Mouse (Mus musculus) embryonic fibroblast, embryonic 13.5 days (primary cell): Measurements from ENCODE around the gene Rgr. TPM values are rescaled to one million over a fixed set of nuclear protein-coding genes. Genes with fewer than 3 reads are reported as not detected.

Experiments
- H3K27ac ChIP-seq: 2 replicates; pipeline ENCODE4 v1.5.1; 2012; ENCODE audit warnings: low read length, control low read depth, inconsistent platforms; ENCODE audit not compliant: insufficient read depth
- H3K4me1 ChIP-seq: 2 replicates; pipeline ENCODE4 v1.6.1; 2011; ENCODE audit warnings: low read length; ENCODE audit not compliant: control insufficient read depth, insufficient read depth
- H3K4me3 ChIP-seq: 2 replicates; pipeline ENCODE4 v1.5.1; 2011; ENCODE audit warnings: mild to moderate bottlenecking, control low read depth, low read length; ENCODE audit not compliant: insufficient read depth
- CTCF ChIP-seq: IDR thresholded peaks from 2 replicates; pipeline ENCODE4 v1.5.1; 2011; ENCODE audit warnings: mild to moderate bottlenecking, control low read depth, low read length, moderate library complexity, borderline replicate concordance; ENCODE audit not compliant: insufficient read depth
- POLR2A ChIP-seq: IDR thresholded peaks from 2 replicates; pipeline ENCODE4 v1.6.1; 2011; ENCODE audit warnings: low read depth, mild to moderate bottlenecking, control low read depth, low read length, moderate library complexity
- polyA plus RNA-seq: library from polyadenylated mRNA; stranded (reverse); fragments of >200 nt; gene quantifications from 2 replicates; pipeline ENCODE4 v1.2.4, GENCODE M21; 2011; ENCODE audit warnings: low read depth; ENCODE audit not compliant: missing spikeins, insufficient read length

Gene Rgr
- not detected in 2 replicates for polyA plus RNA-seq

DNA sequence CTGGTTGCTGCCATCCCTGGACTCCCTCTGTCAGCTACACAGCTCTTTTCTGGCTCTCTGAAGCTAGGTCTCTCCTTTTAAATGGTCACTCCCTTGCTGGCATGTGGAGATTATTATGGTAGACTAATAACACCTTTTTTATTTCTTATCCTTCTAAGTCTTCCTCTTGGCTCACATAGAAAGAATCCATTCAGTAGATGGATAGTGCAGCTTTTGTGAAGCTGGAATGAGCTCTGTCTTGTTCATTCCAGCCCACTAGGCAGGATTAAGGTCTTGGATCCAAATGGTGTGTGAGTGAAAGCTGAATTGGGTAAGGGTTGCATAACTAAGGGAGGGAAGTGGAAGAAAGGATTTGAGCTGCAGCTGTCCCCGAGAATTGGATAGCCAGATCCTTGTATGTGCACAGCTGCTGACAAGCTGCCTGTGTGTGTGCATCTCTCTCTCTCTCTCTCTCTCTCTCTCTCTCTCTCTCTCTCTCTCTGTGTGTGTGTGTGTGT, at the start of gene Rgr:
Gene Rgr, minus strand, starts transcription at position 51 of the 497 bp plus-strand sequence.
- TF ChIP-seq CTCF: no peak
- no peak for TF ChIP-seq POLR2A
- no peak within 1 kb of the TSS for H3K27ac ChIP-seq
- H3K4me1 ChIP-seq: no peaks in the 10 kb centered on the region
- no peak within 1 kb of the TSS for H3K4me3 ChIP-seq

DNA sequence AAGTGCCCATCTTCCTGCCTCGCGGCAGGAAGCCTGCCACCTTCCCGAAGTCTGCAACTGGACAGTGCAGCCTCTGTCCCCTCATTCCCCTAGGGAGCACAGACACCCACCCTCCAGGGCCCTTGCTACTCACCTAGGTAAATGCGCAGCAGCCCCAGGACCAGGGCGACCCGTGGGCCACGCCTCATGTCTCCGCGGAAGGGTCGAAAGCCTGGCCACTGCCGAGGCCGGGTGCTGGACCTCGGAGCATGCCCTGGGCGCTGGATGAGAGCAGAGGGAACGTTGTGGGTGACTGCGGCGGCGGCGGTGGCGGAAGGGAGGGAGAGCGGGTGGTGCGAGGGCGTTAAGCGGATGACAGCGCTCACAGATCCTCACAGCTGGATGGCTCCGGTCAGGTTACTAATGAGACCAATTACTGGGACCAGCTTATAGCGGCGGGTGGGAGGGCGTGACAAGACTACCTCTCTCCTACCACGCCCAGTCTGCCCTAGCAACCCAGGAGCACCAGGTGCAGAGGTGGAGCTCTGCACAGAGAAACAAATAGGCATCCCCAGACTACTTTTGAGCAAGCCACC, 49.3 kb upstream of the Rgr start, which contains the start of gene Cdhr1:
Gene Cdhr1, minus strand, starts transcription at position 392 of the 575 bp plus-strand sequence.
- no peak for TF ChIP-seq CTCF
- H3K4me3 ChIP-seq: peak within 1 kb of the TSS; percentile 5
- H3K27ac ChIP-seq: no peak within 1 kb of the TSS
- no peaks in the 10 kb centered on the region for H3K4me1 ChIP-seq

DNA sequence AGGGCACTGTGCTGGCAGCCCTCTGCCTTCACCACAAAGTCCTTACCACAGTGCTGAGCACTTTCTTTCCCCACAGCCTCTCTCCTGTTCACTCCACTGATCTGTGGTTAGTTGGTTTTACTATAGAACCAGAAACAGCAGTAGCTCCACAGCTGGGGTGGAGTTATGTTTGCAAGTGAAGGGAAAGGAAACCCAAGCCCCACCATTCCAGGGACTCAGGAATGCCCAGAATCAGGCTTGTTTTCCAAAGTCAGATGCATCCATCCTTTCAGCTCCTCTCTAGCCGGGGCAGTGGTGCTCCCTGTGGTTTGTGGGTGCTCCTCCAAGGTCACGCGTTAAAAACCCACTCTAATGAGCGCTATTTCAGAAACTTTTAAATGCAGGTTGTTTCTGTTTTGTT, 46.8 kb upstream of the Rgr start:
- TF ChIP-seq POLR2A (no peak), CTCF (no peak)

DNA sequence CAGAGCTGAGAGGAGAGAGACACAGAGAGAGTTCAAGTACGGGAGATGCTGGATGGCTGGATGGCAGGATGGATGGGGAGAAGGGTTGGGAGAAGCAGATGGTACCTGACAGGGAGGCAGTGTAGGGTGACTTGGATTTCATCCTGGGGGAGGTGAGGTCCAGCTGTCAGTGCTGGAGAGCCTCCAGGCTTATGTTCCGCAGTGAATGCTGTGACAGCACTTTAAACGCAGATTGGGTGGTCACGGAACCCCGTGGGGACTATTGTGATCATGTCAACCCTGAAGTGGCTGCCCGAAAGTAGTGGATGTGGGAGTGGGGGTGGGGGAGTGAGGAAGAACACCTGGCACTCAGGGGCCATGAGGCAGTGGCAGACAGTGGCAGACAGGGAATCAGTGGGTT, 45.7 kb upstream of the Rgr start:
- TF ChIP-seq POLR2A: no peak
- TF ChIP-seq CTCF: no peak
- H3K27ac ChIP-seq: no peak overlapping the region
- no peak overlapping the region for H3K4me3 ChIP-seq
- H3K4me1 ChIP-seq: no peaks in the 10 kb centered on the region

More for the DNA sequence above, 46.8 kb upstream of the Rgr start:
- Histone ChIP-seq H3K4me3 (no peak overlapping the region), H3K27ac (no peak overlapping the region), H3K4me1 (no peaks in the 10 kb centered on the region)

DNA sequence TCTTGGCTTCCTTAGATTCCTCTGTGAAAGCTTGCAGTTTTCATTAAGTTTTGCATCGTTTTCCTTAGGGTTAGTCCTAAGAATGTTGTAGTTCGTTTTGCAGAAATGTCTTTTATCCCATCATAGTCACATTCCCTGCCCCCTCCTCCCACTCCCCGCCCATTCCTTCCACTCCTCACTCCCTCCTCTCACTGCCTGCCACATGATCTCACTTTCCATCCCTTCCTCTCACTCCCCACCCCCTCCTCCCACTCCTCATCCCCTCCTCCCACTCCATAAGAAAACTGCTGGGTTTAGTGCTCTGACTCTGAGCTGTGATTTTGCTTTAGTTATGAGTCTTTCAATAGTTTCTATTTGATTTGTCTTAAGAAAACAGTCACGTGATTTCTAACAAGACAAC, 35.0 kb upstream of the Rgr start:
- Histone ChIP-seq H3K27ac (no peak overlapping the region), H3K4me1 (no peaks in the 10 kb centered on the region), H3K4me3 (no peak overlapping the region)
- TF ChIP-seq CTCF: no peak
- TF ChIP-seq POLR2A: no peak

DNA sequence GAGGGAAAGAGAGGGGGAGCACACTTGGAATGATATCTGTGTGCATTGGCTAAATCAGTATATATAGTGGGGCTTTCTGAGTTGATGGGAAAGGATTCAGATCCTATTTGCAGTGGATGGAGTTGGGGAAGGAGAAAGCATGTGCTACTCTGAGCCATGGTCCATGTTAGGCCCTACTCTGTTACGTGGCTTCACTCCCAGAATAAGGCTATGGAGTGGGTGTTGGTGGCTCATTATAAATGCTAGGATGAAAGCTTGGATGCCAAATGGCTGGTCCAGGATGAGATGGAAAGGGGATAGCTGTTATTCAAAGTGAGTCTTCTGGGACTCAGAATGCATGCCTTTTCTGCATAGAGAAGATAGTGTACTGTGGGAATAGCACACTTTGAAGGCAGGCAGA, 32.0 kb upstream of the Rgr start:
- no peak overlapping the region for H3K4me3 ChIP-seq
- H3K27ac ChIP-seq: no peak overlapping the region
- no peaks in the 10 kb centered on the region for H3K4me1 ChIP-seq
- TF ChIP-seq CTCF (no peak), POLR2A (no peak)

DNA sequence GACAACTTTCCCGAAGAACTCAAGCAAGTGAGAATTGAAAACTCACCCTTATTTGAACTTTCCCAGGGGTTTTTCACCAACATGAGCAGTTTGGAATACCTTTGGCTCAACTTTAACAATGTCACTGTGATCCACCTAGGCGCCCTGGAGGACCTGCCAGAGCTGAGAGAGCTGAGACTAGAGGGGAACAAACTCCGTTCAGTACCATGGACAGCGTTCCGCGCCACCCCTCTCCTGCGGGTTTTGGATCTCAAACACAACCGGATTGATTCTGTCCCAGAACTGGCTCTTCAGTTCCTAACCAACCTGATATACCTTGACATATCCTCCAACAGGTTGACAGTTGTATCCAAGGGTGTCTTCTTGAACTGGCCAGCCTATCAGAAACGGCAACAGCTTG, 19.8 kb upstream of the Rgr start:
- Histone ChIP-seq H3K4me1 (no peaks in the 10 kb centered on the region), H3K27ac (no peak overlapping the region), H3K4me3 (no peak overlapping the region)
- no peak for TF ChIP-seq POLR2A
- no peak for TF ChIP-seq CTCF

DNA sequence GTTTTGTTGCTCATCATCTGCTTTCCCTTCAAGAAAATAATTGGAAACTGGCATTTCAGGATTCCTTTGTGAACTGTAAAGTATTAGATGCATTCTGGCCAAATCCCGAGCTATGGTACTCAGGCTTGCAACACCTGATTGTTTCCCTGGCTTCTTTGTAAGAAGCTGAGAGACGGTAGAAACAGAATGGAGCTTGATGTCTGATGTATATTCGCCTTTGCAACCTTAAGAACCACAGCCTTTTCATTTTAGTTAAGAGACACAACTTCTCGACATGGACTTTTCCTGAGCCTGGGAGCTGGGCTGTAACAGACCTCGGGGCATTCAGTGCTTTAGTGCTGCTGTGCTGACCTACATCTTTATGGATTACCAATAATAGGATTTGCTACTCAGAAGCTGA, 18.9 kb upstream of the Rgr start, which contains the start of gene Lrit2:
Gene Lrit2, plus strand, starts transcription at position 301 of the 400 bp plus-strand sequence.
- TF ChIP-seq CTCF: no peak
- no peak for TF ChIP-seq POLR2A
- Histone ChIP-seq H3K4me3 (no peak within 1 kb of the TSS), H3K27ac (no peak within 1 kb of the TSS), H3K4me1 (no peaks in the 10 kb centered on the region)

DNA sequence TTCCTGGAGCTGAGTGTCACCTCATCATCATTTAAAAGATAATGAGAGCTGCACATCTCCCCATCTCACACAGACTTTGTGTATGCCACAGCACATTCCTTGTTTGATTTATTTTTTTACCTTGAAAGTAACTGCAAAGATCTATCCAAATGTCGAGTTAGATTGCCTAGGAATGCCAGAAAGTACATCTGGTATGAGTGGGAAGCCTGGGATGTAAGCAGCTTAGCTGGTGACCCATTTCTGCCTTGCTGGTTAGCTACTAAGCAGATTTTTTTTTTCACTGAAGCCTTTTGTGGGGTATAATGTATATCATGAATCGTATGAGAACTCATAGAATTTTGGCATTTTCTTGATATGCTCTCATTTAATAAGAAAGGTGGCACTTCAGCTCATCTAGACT, 17.9 kb upstream of the Rgr start:
- Histone ChIP-seq H3K4me3 (no peak overlapping the region), H3K27ac (no peak overlapping the region), H3K4me1 (no peaks in the 10 kb centered on the region)
- no peak for TF ChIP-seq POLR2A
- TF ChIP-seq CTCF: no peak

DNA sequence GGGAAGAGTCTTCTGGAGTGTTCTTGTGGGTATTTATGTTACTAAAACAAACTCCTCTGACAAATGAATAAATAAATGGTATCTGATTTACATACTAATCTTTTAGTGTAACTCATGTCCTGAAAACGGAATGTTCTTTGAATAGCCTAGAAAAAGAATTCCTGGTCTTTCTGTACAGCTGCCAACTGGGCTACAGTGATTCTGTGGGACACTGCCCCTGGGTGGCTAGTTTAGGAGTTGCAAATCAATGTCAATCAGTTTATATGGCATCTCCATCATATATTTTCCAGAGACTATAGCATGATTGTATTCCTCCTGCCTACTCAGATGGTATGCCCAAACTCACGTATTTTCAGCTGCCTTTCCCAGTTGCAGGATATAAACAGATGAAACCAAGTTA, 16.1 kb upstream of the Rgr start:
- Histone ChIP-seq H3K4me3 (no peak overlapping the region), H3K4me1 (no peaks in the 10 kb centered on the region), H3K27ac (no peak overlapping the region)
- no peak for TF ChIP-seq POLR2A
- TF ChIP-seq CTCF: no peak
